Mouse (Mus musculus) heart, adult 2 months (tissue): ENCODE data around the gene Gm49510.

ENCODE experiments used
- CTCF ChIP-seq: fragments of 200-600 bp; IDR thresholded peaks from 2 replicates; pipeline ENCODE4 v1.8.1; 2022; ENCODE audit warnings: antibody characterized with exemption, mild to moderate bottlenecking, moderate library complexity
- POLR2A ChIP-seq: fragments of 200-500 bp; IDR thresholded peaks from 2 replicates; pipeline ENCODE4 v1.6.1; 2011; ENCODE audit warnings: mild to moderate bottlenecking, low read depth, low read length, control low read depth; ENCODE audit not compliant: insufficient read depth

DNA sequence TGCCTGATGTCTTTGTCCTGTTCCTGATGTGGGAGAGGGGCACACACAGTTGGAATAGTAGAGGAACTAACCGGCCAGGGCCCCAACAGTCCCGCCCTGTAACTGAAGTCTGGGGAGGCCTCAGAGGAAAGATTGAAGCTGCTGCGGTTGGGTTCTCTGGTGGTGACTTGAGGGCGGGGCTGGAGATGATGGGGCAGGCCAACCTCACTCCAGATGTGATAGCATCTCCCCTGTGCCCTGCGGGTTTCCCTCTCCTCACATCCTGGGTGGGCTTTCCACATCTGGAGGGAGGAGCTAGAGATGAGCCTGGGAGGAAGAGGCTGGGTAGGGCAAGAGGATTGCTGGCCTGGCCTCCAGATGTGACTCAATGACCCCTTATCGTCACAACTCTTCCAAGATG lies 24.1 kb downstream of the Gm49510 start:
- no peak for TF ChIP-seq CTCF
- no peak for TF ChIP-seq POLR2A
